Mouse (Mus musculus): ENCODE measurements around the gene Myo19.

Myo19 gene

DNA sequence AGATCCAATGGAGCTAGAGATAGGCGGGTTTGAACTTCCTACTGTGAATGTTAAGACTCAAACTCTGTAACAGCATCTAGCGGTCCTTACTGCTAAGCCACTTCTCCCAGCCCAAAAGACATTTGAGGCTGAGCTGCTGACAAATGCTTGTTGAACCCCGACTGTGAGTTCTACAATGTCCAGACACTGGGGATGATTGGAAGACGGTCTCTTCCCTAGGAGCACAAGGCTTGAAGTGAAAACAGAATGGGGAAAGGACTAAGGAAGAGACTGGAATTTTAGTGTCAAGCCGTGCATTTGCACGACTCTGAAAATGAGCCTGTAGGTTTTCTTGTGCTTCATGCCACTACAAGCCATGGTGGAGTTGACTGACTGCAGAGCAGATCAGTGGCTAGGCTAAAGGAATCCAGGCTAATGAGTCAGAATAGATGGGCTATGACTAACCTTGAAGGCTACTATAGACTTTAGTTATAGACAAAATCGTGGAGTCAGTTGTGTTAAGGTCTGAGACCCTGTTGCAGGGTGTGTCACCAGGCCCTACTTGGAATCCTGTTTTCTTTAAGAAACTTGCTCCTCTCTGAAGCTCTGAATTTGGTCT, 36.9 kb downstream of the Myo19 start:
- peaks cover 30% of the 10 kb centered on the region for H3K36me3 ChIP-seq (ENCODE audit: insufficient read depth, low read length)
- H3K4me3 ChIP-seq (replicated peaks; ENCODE audit: low read length): peak overlapping the region; percentile 100
- H3K9me3 ChIP-seq (ENCODE audit: low read length): no peaks in the 10 kb centered on the region
- H3K27me3 ChIP-seq (ENCODE audit: insufficient read depth, low read length): no peaks in the 10 kb centered on the region
- H3K4me1 ChIP-seq (replicated peaks; ENCODE audit: low read depth, low read length): peaks cover 48% of the 10 kb centered on the region
- TF ChIP-seq POU5F1 (IDR thresholded peaks at IDR 0.05; ENCODE audit: borderline replicate concordance, low read length) (no peak), CTCF (conservative IDR thresholded peaks at IDR 0.05; ENCODE audit: low read length) (no peak), NANOG (IDR thresholded peaks at IDR 0.05; ENCODE audit: borderline replicate concordance, low read length) (no peak)

DNA sequence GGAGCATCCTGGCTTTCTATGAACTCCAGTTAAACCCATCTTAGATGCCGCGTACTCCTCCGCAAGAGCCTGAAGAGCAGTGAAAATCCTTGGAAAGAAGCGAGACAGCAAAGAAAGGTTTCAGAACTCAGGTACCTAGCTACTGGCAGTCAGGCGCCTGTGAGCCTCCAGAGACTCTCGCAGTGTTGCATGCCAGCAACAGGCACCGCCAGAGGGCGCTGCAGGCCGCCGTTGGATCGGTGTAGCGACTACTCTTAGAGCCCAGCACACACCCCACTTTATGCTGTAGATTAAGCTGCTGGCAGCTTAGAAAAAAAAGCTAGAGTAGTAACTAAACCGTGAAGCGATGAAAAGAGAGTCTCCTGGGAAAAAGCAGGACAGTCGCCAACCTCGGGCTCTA, 38.5 kb downstream of the Myo19 start:
- no peak overlapping the region; the same call in 1 of the 2 replicates for H3K4me3 ChIP-seq (replicated peaks; ENCODE audit: low read length)
- H3K4me1 ChIP-seq (replicated peaks; ENCODE audit: low read depth, low read length): peaks cover 41% of the 10 kb centered on the region
- H3K9me3 ChIP-seq (ENCODE audit: low read length): no peaks in the 10 kb centered on the region
- 0 out of 2 replicates have a peak, but pooled peaks cover 4% of the 10 kb centered on the region for H3K27me3 ChIP-seq (ENCODE audit: insufficient read depth, low read length)
- H3K36me3 ChIP-seq (ENCODE audit: insufficient read depth, low read length): peaks cover 14% of the 10 kb centered on the region
- peak; percentile 88 for TF ChIP-seq CTCF (conservative IDR thresholded peaks at IDR 0.05; ENCODE audit: low read length)
- no peak for TF ChIP-seq NANOG (IDR thresholded peaks at IDR 0.05; ENCODE audit: borderline replicate concordance, low read length)
- no peak for TF ChIP-seq POU5F1 (IDR thresholded peaks at IDR 0.05; ENCODE audit: borderline replicate concordance, low read length)

- 0 out of 2 replicates have a peak, but pooled peaks cover 4% of the 10 kb centered on the region for H3K27me3 ChIP-seq (ENCODE audit: insufficient read depth, low read length)
- peaks cover 5% of the 10 kb centered on the region for H3K36me3 ChIP-seq (ENCODE audit: insufficient read depth, low read length)
- no peaks in the 10 kb centered on the region for H3K9me3 ChIP-seq (ENCODE audit: low read length)
- TF ChIP-seq NANOG (IDR thresholded peaks at IDR 0.05; ENCODE audit: borderline replicate concordance, low read length): no peak
- peak; percentile 68 for TF ChIP-seq CTCF (conservative IDR thresholded peaks at IDR 0.05; ENCODE audit: low read length)
- TF ChIP-seq POU5F1 (IDR thresholded peaks at IDR 0.05; ENCODE audit: borderline replicate concordance, low read length): no peak
- H3K4me1 ChIP-seq (replicated peaks; ENCODE audit: low read depth, low read length): peaks cover 33% of the 10 kb centered on the region
- H3K4me3 ChIP-seq (replicated peaks; ENCODE audit: low read length): no peak overlapping the region
Observed at GRCm38 (mm10) chr11:84919276-84919675, 39.3 kb downstream of the Myo19 start.

DNA sequence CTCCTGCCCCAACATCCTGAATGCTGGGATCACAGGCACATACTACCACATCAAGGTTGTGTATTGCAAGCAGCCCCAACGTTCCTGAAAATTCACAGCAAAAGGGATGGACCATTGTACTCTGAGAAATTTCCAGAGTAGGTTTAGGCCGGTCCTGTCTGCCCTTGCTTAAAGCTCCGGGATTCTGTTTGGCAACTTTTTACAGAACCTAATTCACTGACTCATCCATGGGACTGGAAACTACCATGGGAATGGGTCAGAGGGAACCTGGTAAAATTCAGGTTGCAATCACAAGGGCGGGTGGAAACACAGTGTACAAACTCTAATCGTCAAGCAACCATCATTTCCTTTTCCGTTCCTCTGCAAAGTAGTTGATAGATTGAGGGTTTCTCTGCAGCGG, 40.0 kb downstream of the Myo19 start:
- TF ChIP-seq CTCF (conservative IDR thresholded peaks at IDR 0.05; ENCODE audit: low read length) (no peak), NANOG (IDR thresholded peaks at IDR 0.05; ENCODE audit: borderline replicate concordance, low read length) (no peak), POU5F1 (IDR thresholded peaks at IDR 0.05; ENCODE audit: borderline replicate concordance, low read length) (no peak)
- Histone ChIP-seq H3K27me3 (ENCODE audit: insufficient read depth, low read length) (0 out of 2 replicates have a peak, but pooled peaks cover 4% of the 10 kb centered on the region), H3K4me1 (replicated peaks; ENCODE audit: low read depth, low read length) (peaks cover 26% of the 10 kb centered on the region), H3K9me3 (ENCODE audit: low read length) (no peaks in the 10 kb centered on the region), H3K4me3 (replicated peaks; ENCODE audit: low read length) (no peak overlapping the region), H3K36me3 (ENCODE audit: insufficient read depth, low read length) (no peaks in the 10 kb centered on the region)

- H3K4me1 ChIP-seq (replicated peaks; ENCODE audit: low read depth, low read length): peaks cover 22% of the 10 kb centered on the region
Observed at GRCm38 (mm10) chr11:84920981-84921380, 41.0 kb downstream of the Myo19 start.

DNA sequence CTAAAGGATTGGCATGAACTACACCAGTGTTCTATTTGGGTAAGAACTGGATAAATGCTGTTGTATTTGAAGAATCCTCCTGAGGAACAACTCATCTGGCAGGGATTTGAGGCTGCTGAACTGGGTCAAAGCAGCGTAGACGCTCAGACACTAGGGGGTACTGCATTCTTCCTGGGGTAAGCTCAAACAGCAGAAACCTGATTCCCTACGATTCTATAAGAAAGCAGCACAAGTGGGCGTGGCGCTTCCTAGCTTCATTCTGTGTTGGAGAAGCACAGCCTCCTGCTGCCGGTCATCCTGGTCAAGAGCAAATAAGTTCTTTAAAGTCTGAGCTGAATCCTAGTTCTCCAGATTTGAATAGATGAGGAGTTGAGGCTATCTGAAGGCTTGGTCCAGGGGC, 52.3 kb downstream of the Myo19 start:
- no peaks in the 10 kb centered on the region for H3K9me3 ChIP-seq (ENCODE audit: low read length)
- peaks cover 15% of the 10 kb centered on the region for H3K4me1 ChIP-seq (replicated peaks; ENCODE audit: low read depth, low read length)
- H3K4me3 ChIP-seq (replicated peaks; ENCODE audit: low read length): no peak overlapping the region
- H3K36me3 ChIP-seq (ENCODE audit: insufficient read depth, low read length): no peaks in the 10 kb centered on the region
- TF ChIP-seq POU5F1 (IDR thresholded peaks at IDR 0.05; ENCODE audit: borderline replicate concordance, low read length): no peak
- no peak for TF ChIP-seq CTCF (conservative IDR thresholded peaks at IDR 0.05; ENCODE audit: low read length)
- no peak for TF ChIP-seq NANOG (IDR thresholded peaks at IDR 0.05; ENCODE audit: borderline replicate concordance, low read length)
- no peaks in the 10 kb centered on the region for H3K27me3 ChIP-seq (ENCODE audit: insufficient read depth, low read length)

More at GRCm38 (mm10) chr11:84920981-84921380, 41.0 kb downstream of the Myo19 start:
- Histone ChIP-seq H3K27me3 (ENCODE audit: insufficient read depth, low read length) (0 out of 2 replicates have a peak, but pooled peaks cover 4% of the 10 kb centered on the region), H3K9me3 (ENCODE audit: low read length) (no peaks in the 10 kb centered on the region), H3K4me3 (replicated peaks; ENCODE audit: low read length) (no peak overlapping the region), H3K36me3 (ENCODE audit: insufficient read depth, low read length) (no peaks in the 10 kb centered on the region)
- no peak for TF ChIP-seq CTCF (conservative IDR thresholded peaks at IDR 0.05; ENCODE audit: low read length)
- TF ChIP-seq NANOG (IDR thresholded peaks at IDR 0.05; ENCODE audit: borderline replicate concordance, low read length): no peak
- no peak for TF ChIP-seq POU5F1 (IDR thresholded peaks at IDR 0.05; ENCODE audit: borderline replicate concordance, low read length)

DNA sequence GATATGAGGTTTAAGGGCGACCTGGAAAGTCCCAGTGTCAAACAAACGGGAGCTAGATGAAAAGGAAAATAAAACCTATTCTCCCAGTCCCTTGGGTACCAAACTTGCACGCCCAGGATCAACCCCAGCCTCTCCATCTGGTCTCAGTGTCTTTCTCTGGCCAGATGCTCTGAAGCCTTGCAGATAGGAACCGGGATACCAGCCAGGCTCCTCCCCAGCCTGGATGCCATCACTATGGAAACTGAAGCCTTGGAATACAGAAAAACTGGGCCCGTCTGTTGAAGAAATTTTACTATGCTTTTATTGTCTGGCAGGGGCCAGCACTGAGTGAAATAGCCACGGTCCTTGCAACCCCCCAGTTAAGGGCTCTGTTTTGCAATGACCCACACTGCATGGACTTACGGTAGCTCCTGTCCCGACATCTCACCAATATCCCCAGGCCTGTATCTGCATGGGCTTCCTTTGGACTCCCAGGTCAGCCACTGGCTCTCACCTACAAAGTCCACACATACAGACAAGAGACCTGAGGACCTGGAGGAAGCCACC, 59.6 kb downstream of the Myo19 start:
- Histone ChIP-seq H3K36me3 (ENCODE audit: insufficient read depth, low read length) (no peaks in the 10 kb centered on the region), H3K27me3 (ENCODE audit: insufficient read depth, low read length) (peaks cover 3% of the 10 kb centered on the region), H3K4me1 (replicated peaks; ENCODE audit: low read depth, low read length) (peaks cover 23% of the 10 kb centered on the region), H3K9me3 (ENCODE audit: low read length) (no peaks in the 10 kb centered on the region), H3K4me3 (replicated peaks; ENCODE audit: low read length) (no peak overlapping the region)
- TF ChIP-seq CTCF (conservative IDR thresholded peaks at IDR 0.05; ENCODE audit: low read length) (no peak), NANOG (IDR thresholded peaks at IDR 0.05; ENCODE audit: borderline replicate concordance, low read length) (no peak), POU5F1 (IDR thresholded peaks at IDR 0.05; ENCODE audit: borderline replicate concordance, low read length) (no peak)

- no peaks in the 10 kb centered on the region for H3K36me3 ChIP-seq (ENCODE audit: insufficient read depth, low read length)
- no peaks in the 10 kb centered on the region for H3K9me3 ChIP-seq (ENCODE audit: low read length)
- TF ChIP-seq CTCF (conservative IDR thresholded peaks at IDR 0.05; ENCODE audit: low read length) (no peak), POU5F1 (IDR thresholded peaks at IDR 0.05; ENCODE audit: borderline replicate concordance, low read length) (no peak), NANOG (IDR thresholded peaks at IDR 0.05; ENCODE audit: borderline replicate concordance, low read length) (no peak)
- H3K27me3 ChIP-seq (ENCODE audit: insufficient read depth, low read length): peaks cover 3% of the 10 kb centered on the region
- peaks cover 29% of the 10 kb centered on the region for H3K4me1 ChIP-seq (replicated peaks; ENCODE audit: low read depth, low read length)
- no peak overlapping the region for H3K4me3 ChIP-seq (replicated peaks; ENCODE audit: low read length)
Observed at GRCm38 (mm10) chr11:84940140-84940539, 60.2 kb downstream of the Myo19 start.

All from E14TG2a.4 (cell line).